Comparison of ENCODE assay signal across 11 mouse cellular contexts in genomic region chr7:129662051-129662789, GRCm38 (mm10).
A peak's percentile ranks its signal among the peaks of the same experiment; 100 is the strongest.
DNase-seq lines count a peak whose midpoint lies in the region; ATAC-seq and TF ChIP-seq lines count a peak whose summit lies in the region.
"Had no signal": no experiment of that assay in that cellular context is flagged by ENCODE, and none has a peak within 500 bp of the region (broad histone marks: within the 10 kb centered on the region; RNA-seq: fewer than 3 reads in every experiment).

No protein-coding gene starts in this region.

- H3K27me3 ChIP-seq in hindbrain, embryonic 10.5 days (ENCODE audit: insufficient read depth, poor library complexity, severe bottlenecking) = peaks cover 22% of the 10 kb centered on the region; the same call in 1 of the 2 replicates
- H3K27me3 ChIP-seq in hindbrain, embryonic 11.5 days (ENCODE audit: control insufficient read depth, insufficient read depth, low read length) = no peaks in the 10 kb centered on the region
- no peaks in the 10 kb centered on the region for H3K27me3 ChIP-seq in lung, embryonic 16.5 days (ENCODE audit: control insufficient read depth, insufficient read depth, low read depth, low read length)
- no peaks in the 10 kb centered on the region for H3K27me3 ChIP-seq in embryonic facial prominence, embryonic 13.5 days
- no peaks in the 10 kb centered on the region for H3K27me3 ChIP-seq in limb, embryonic 14.5 days (ENCODE audit: control insufficient read depth, insufficient read depth, low read length)
- H3K27me3 ChIP-seq: liver, embryonic 13.5 days had no signal

- 69% methylated on average over 16 of the region's 16 CpGs for WGBS in hindbrain, embryonic 10.5 days
- 67% methylated on average over 16 of the region's 16 CpGs for WGBS in hindbrain, embryonic 11.5 days
- WGBS in lung, embryonic 16.5 days = 59% methylated on average over 16 of the region's 16 CpGs
- WGBS in embryonic facial prominence, embryonic 13.5 days = 52% methylated on average over 16 of the region's 16 CpGs
- WGBS in limb, embryonic 14.5 days = 50% methylated on average over 16 of the region's 16 CpGs

- no peaks in the 10 kb centered on the region for H3K36me3 ChIP-seq in hindbrain, embryonic 10.5 days
- H3K36me3 ChIP-seq in hindbrain, embryonic 11.5 days (ENCODE audit: control insufficient read depth, insufficient read depth, low read length) = no peaks in the 10 kb centered on the region
- H3K36me3 ChIP-seq in lung, embryonic 16.5 days (ENCODE audit: control insufficient read depth, insufficient read depth, low read length) = no peaks in the 10 kb centered on the region
- H3K36me3 ChIP-seq in embryonic facial prominence, embryonic 13.5 days = no peaks in the 10 kb centered on the region
- no peaks in the 10 kb centered on the region for H3K36me3 ChIP-seq in limb, embryonic 14.5 days (ENCODE audit: control insufficient read depth, insufficient read depth, low read length)
- H3K36me3 ChIP-seq: hindbrain, embryonic 15.5 days; liver, embryonic 13.5 days had no signal

- no peak for ATAC-seq in hindbrain, embryonic 11.5 days (ENCODE audit: low FRiP score)
- no peak for ATAC-seq in lung, embryonic 16.5 days (ENCODE audit: low read depth)
- no peak for ATAC-seq in embryonic facial prominence, embryonic 13.5 days (ENCODE audit: insufficient number of reproducible peaks, insufficient read depth, low FRiP score, low TSS enrichment, low read depth)
- no peak for ATAC-seq in limb, embryonic 14.5 days (ENCODE audit: low FRiP score, low read depth)
- no peak for ATAC-seq in erythroid progenitor cell, adult 5-6 weeks (replicated peaks; ENCODE audit: low FRiP score, poor library complexity, severe bottlenecking)

- no peak for DNase-seq in hindbrain, embryonic 10.5 days (ENCODE audit: low spot score)
- no peak for DNase-seq in hindbrain, embryonic 11.5 days (ENCODE audit: low spot score)
- no peak for DNase-seq in lung, adult 18-20 months
- DNase-seq in limb, embryonic 14.5 days (ENCODE audit: low spot score) = no peak
- DNase-seq: layer of hippocampus, postnatal 36 days; liver, embryonic 13.5 days; thymus, postnatal 36 days had no signal

- H3K9ac ChIP-seq in hindbrain, embryonic 11.5 days (ENCODE audit: low read depth, low read length) = no peak overlapping the region
- H3K9ac ChIP-seq in lung, embryonic 16.5 days (ENCODE audit: low read length) = peak overlapping the region; percentile 17
- H3K9ac ChIP-seq in embryonic facial prominence, embryonic 13.5 days = 0 out of 2 replicates have a peak overlapping the region, but pooled peaks have one; percentile 2
- H3K9ac ChIP-seq in limb, embryonic 14.5 days (ENCODE audit: low read depth, low read length, severe bottlenecking) = no peak overlapping the region
- H3K9ac ChIP-seq: hindbrain, embryonic 15.5 days; liver, embryonic 13.5 days had no signal

- H3K27ac ChIP-seq in hindbrain, embryonic 10.5 days = peak overlapping the region; percentile 50
- H3K27ac ChIP-seq in hindbrain, embryonic 11.5 days (ENCODE audit: low read depth, low read length) = no peak overlapping the region
- peak overlapping the region; percentile 44 for H3K27ac ChIP-seq in lung, embryonic 16.5 days (ENCODE audit: low read length)
- peak overlapping the region; percentile 67; the same call in 1 of the 2 replicates for H3K27ac ChIP-seq in embryonic facial prominence, embryonic 13.5 days
- H3K27ac ChIP-seq in limb, embryonic 14.5 days (replicated peaks; ENCODE audit: low read depth, low read length) = 0 out of 2 replicates have a peak overlapping the region, but pooled peaks have one; percentile 21
- H3K27ac ChIP-seq: hindbrain, embryonic 15.5 days; liver, embryonic 13.5 days had no signal

- H3K4me2 ChIP-seq in hindbrain, embryonic 11.5 days (replicated peaks; ENCODE audit: low read depth, low read length) = no peak overlapping the region
- no peak overlapping the region for H3K4me2 ChIP-seq in lung, embryonic 16.5 days (ENCODE audit: low read depth, low read length)
- no peak overlapping the region for H3K4me2 ChIP-seq in embryonic facial prominence, embryonic 13.5 days
- no peak overlapping the region for H3K4me2 ChIP-seq in limb, embryonic 14.5 days (replicated peaks; ENCODE audit: low read depth, low read length, severe bottlenecking)
- H3K4me2 ChIP-seq: hindbrain, embryonic 15.5 days; liver, embryonic 13.5 days had no signal

- H3K9me3 ChIP-seq in hindbrain, embryonic 10.5 days = no peaks in the 10 kb centered on the region
- H3K9me3 ChIP-seq in hindbrain, embryonic 11.5 days (ENCODE audit: control insufficient read depth, low read length) = no peaks in the 10 kb centered on the region
- H3K9me3 ChIP-seq in lung, embryonic 16.5 days (ENCODE audit: control insufficient read depth, low read length) = no peaks in the 10 kb centered on the region
- H3K9me3 ChIP-seq in embryonic facial prominence, embryonic 13.5 days = no peaks in the 10 kb centered on the region
- H3K9me3 ChIP-seq in limb, embryonic 14.5 days (ENCODE audit: control insufficient read depth, low read length) = no peaks in the 10 kb centered on the region
- H3K9me3 ChIP-seq: hindbrain, embryonic 15.5 days; liver, embryonic 13.5 days had no signal

- TF ChIP-seq POLR2A in limb, embryonic 14.5 days (IDR thresholded peaks at IDR 0.05; ENCODE audit: borderline replicate concordance, extremely low read depth, insufficient read depth, insufficient read length) = no peak

- H3K4me1 ChIP-seq in hindbrain, embryonic 10.5 days (replicated peaks) = peaks cover 35% of the 10 kb centered on the region
- H3K4me1 ChIP-seq in hindbrain, embryonic 11.5 days (replicated peaks; ENCODE audit: control insufficient read depth, insufficient read depth, low read length) = peaks cover 2% of the 10 kb centered on the region; the same call in 1 of the 2 replicates
- H3K4me1 ChIP-seq in lung, embryonic 16.5 days (replicated peaks; ENCODE audit: control insufficient read depth, insufficient read depth, low read length) = peaks cover 33% of the 10 kb centered on the region; the same call in 1 of the 2 replicates
- H3K4me1 ChIP-seq in embryonic facial prominence, embryonic 13.5 days = peaks cover 51% of the 10 kb centered on the region
- peaks cover 41% of the 10 kb centered on the region for H3K4me1 ChIP-seq in limb, embryonic 14.5 days (ENCODE audit: control insufficient read depth, insufficient read depth, low read length)

- no peak overlapping the region for H3K4me3 ChIP-seq in hindbrain, embryonic 10.5 days
- no peak overlapping the region for H3K4me3 ChIP-seq in hindbrain, embryonic 11.5 days (ENCODE audit: low read depth, low read length)
- no peak overlapping the region for H3K4me3 ChIP-seq in lung, embryonic 16.5 days (ENCODE audit: low read length)
- no peak overlapping the region for H3K4me3 ChIP-seq in embryonic facial prominence, embryonic 13.5 days
- no peak overlapping the region for H3K4me3 ChIP-seq in limb, embryonic 14.5 days (replicated peaks; ENCODE audit: low read length)
- H3K4me3 ChIP-seq: hindbrain, embryonic 15.5 days; liver, embryonic 13.5 days had no signal

Comparison
In these comparisons a context has a peak if more than half of its experiments do, and no peak if none do; other contexts are left out.
1. H3K9ac ChIP-seq: peak in lung, embryonic 16.5 days (single experiment) and embryonic facial prominence, embryonic 13.5 days (single experiment); none in hindbrain, embryonic 11.5 days (single experiment) and limb, embryonic 14.5 days (single experiment).